Mouse (Mus musculus) hindbrain, embryonic 14.5 days (tissue): ENCODE measurements at regions not wholly inside any gene's neighbourhood (a gene's known extent, or its start where the extent isn't known, plus 50 kb on each side); places are given as distances from the start of the nearest gene placed in this dataset.

Experiments used
- ATAC-seq: fragments of 200-750 bp; cut with Nextera tagmentation; 2 replicates; pipeline ENCODE4 v1.8.0; 2017; ENCODE audit warnings: moderate number of reproducible peaks, mild to moderate bottlenecking, moderate TSS enrichment, moderate library complexity; ENCODE audit not compliant: low FRiP score
- DNase-seq: peaks from one replicate; pipeline ENCODE4 v3.0.0-alpha.2; 2015; ENCODE audit warnings: low spot score
- H3K27ac ChIP-seq: fragments of 300-500 bp; sonication (generic); 2 replicates; pipeline ENCODE4 v1.5.1; 2014; ENCODE audit warnings: mild to moderate bottlenecking, moderate library complexity
- H3K27me3 ChIP-seq: fragments of 300-500 bp; sonication (generic); 2 replicates; pipeline ENCODE4 v1.6.1; 2014; ENCODE audit warnings: mild to moderate bottlenecking, low read length, mixed read lengths; ENCODE audit not compliant: control insufficient read depth, insufficient read depth
- H3K36me3 ChIP-seq: fragments of 300-500 bp; sonication (generic); replicated peaks from 2 replicates; pipeline ENCODE4 v1.6.1; 2014; ENCODE audit not compliant: control insufficient read depth, insufficient read depth
- H3K4me1 ChIP-seq: fragments of 300-500 bp; sonication (generic); replicated peaks from 2 replicates; pipeline ENCODE4 v1.6.1; 2014; ENCODE audit warnings: antibody characterized with exemption, low read length, mixed read lengths; ENCODE audit not compliant: control insufficient read depth, insufficient read depth
- H3K4me2 ChIP-seq: fragments of 300-500 bp; sonication (generic); replicated peaks from 2 replicates; pipeline ENCODE4 v1.6.1; 2014; ENCODE audit warnings: mild to moderate bottlenecking, moderate library complexity
- H3K4me3 ChIP-seq: fragments of 300-500 bp; sonication (generic); replicated peaks from 2 replicates; pipeline ENCODE4 v1.5.1; 2014; ENCODE audit warnings: mild to moderate bottlenecking, low read length
- H3K9ac ChIP-seq: fragments of 300-500 bp; sonication (generic); 2 replicates; pipeline ENCODE4 v1.6.1; 2014
- H3K9me3 ChIP-seq: fragments of 300-500 bp; sonication (generic); 2 replicates; pipeline ENCODE4 v1.6.1; 2016; ENCODE audit warnings: low read length; ENCODE audit not compliant: control insufficient read depth
- WGBS: fragments of 180-500 bp; shearing (Covaris S2); extraction: QIAGEN DNeasy Blood & Tissue Kit; methylation state at CpG from one replicate; pipeline ENCODE4 v1.1.7; 2014; 5-methylcytosine and 5-hydroxymethylcytosine counted together

DNA sequence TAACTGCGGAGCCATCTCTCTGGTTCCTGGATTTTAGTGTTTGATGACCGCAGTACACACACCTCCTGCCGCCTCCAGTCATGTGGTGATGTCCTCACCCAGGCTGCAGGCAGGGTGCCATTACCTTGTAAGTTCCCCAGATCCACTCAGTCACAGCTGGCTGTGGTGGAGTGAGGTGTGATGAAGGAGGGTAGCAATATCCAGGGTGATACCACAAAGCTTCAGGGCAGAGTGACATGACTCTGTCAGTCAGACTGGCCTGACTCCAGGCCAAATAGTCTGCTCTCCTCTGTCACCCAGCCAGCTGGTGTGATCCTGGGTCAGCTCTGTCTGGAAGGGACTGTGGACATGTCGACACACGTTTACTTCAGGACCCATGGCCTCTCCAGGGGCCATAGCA is 183.7 kb downstream of the Utp6 start:
- no peaks in the 10 kb centered on the region for H3K27me3 ChIP-seq
- no peak overlapping the region for H3K9ac ChIP-seq
- H3K4me3 ChIP-seq = no peak overlapping the region
- no peaks in the 10 kb centered on the region for H3K36me3 ChIP-seq
- ATAC-seq (no peak), DNase-seq (no peak)
- peaks cover 9% of the 10 kb centered on the region for H3K4me1 ChIP-seq
- 80% methylated on average over 5 of the region's 5 CpGs for WGBS
- H3K27ac ChIP-seq = no peak overlapping the region
- no peak overlapping the region for H3K4me2 ChIP-seq
- no peaks in the 10 kb centered on the region for H3K9me3 ChIP-seq

DNA sequence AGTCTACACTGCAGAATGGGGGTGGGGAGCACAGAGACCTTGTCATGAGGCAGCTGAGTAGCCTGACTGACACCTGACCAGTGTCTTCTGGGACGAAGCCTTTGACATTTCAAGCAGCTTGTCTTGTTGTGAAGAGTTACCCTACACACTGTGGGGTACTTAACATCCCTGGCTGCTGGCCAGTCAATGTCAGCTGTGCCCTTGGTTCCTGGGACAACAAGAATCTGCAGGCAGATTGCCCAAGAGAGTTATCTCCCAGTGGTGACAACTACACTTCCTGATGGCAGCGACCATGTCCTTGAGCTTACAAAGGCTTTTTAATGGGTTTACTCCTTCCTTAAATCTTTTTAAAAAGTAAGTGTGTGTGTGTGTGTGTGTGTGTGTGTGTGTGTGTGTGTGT is 184.2 kb downstream of the Utp6 start:
- Histone ChIP-seq H3K27ac (no peak overlapping the region), H3K4me2 (no peak overlapping the region), H3K9ac (no peak overlapping the region), H3K4me1 (peaks cover 8% of the 10 kb centered on the region), H3K4me3 (no peak overlapping the region), H3K27me3 (no peaks in the 10 kb centered on the region), H3K9me3 (no peaks in the 10 kb centered on the region), H3K36me3 (no peaks in the 10 kb centered on the region)
- WGBS = 55% methylated on average over 2 of the region's 2 CpGs
- ATAC-seq = no peak
- DNase-seq = peak; percentile 36

DNA sequence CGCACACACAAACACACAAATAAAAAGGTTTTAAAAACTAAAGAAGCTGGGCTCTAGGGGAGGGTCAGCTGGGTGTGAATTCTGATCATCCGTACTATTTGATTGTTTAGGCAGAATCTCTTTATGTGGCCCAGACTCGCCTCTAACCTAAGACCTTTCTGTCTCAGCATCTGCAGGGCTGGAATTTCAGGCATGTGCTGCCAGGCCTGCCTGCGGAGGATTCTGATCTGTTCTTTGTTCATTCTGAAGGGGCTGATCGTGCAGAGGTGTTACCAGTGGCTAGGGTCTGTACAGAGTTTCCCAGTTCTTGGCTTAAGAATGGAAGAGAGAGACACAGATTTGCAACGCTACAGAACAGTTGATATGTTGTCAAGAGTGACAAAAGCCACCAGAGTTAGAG is 185.6 kb downstream of the Rab11fip4 start:
- H3K4me1 ChIP-seq = peaks cover 8% of the 10 kb centered on the region
- no peak overlapping the region for H3K27ac ChIP-seq
- 30% methylated on average over 6 of the region's 6 CpGs for WGBS
- H3K36me3 ChIP-seq = no peaks in the 10 kb centered on the region
- no peaks in the 10 kb centered on the region for H3K27me3 ChIP-seq
- H3K4me2 ChIP-seq = no peak overlapping the region
- no peak overlapping the region for H3K4me3 ChIP-seq
- H3K9me3 ChIP-seq = no peaks in the 10 kb centered on the region
- no peak overlapping the region for H3K9ac ChIP-seq
- DNase-seq (no peak), ATAC-seq (no peak)

DNA sequence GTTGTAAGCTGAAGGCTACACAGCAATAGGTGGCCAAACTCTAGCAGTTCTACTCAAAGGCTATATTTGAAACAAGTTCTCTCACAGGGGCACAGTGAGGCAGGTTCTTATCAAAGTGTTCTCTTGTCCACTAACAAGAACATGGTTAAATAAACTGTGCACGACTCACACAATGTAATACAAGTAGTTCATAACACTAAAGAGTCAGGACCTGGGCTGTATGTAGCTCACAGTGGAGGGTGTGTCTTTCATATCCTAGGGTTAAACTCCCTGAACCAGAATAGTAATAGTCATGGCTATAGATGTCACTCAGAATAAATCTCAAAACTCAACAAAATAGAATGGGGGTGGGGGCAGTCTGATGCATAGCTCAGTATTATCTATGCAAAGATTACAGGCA is 182.7 kb downstream of the Rab11fip4 start:
- Histone ChIP-seq H3K4me3 (no peak overlapping the region), H3K36me3 (no peaks in the 10 kb centered on the region), H3K4me1 (peaks cover 4% of the 10 kb centered on the region; the same call in 1 of the 2 replicates), H3K27me3 (no peaks in the 10 kb centered on the region), H3K4me2 (no peak overlapping the region), H3K9me3 (no peaks in the 10 kb centered on the region), H3K9ac (no peak overlapping the region), H3K27ac (no peak overlapping the region)
- no peak for DNase-seq
- 82% methylated on average over 1 of the region's 1 CpGs for WGBS
- ATAC-seq = no peak

DNA sequence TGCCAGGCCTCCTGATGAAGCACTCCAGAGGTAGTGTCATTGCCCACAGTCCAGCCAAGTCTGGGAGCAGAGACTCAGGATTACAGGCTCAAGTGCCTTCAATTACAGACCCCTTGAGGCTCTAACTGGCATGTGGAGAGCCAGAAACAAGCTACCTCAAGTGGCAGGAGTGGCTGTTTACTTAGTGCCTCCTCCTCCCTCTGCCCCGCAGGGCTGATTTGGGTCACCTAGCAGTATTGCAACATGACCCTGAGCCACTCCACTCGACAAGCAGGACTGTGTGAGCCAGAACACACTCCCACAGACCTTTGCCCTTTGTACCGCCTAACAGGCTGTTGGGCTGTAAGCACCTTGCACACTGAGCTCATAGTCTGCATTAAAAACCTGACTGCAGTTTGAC is 180.4 kb downstream of the Rab11fip4 start:
- no peak for DNase-seq
- no peaks in the 10 kb centered on the region for H3K36me3 ChIP-seq
- no peak overlapping the region for H3K9ac ChIP-seq
- H3K4me3 ChIP-seq = no peak overlapping the region
- 44% methylated on average over 3 of the region's 3 CpGs for WGBS
- no peak overlapping the region for H3K27ac ChIP-seq
- H3K9me3 ChIP-seq = no peaks in the 10 kb centered on the region
- no peak overlapping the region for H3K4me2 ChIP-seq
- no peak for ATAC-seq
- no peaks in the 10 kb centered on the region for H3K4me1 ChIP-seq
- H3K27me3 ChIP-seq = no peaks in the 10 kb centered on the region

DNA sequence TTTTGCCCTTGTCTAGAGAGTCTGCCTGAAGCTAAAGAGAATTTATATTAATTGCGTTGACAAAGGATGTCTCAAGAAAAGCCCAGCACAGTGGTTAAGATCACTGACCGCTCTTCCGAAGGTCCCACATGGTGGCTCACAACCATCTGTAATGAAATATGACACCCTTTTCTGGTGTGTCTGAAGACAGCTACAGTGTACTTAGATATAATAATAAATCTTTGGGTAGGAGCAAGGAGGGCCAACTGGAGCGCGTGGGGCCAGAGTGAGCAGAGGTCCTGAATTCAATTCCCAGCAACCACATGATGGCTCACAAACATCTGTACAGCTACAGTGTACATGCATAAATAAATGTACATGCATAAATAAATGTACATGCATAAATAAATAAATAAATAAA is 176.1 kb downstream of the Rab11fip4 start:
- no peak overlapping the region for H3K27ac ChIP-seq
- no peaks in the 10 kb centered on the region for H3K27me3 ChIP-seq
- no peaks in the 10 kb centered on the region for H3K4me1 ChIP-seq
- no peaks in the 10 kb centered on the region for H3K36me3 ChIP-seq
- H3K4me3 ChIP-seq = no peak overlapping the region
- no peak overlapping the region for H3K4me2 ChIP-seq
- WGBS = 95% methylated on average over 5 of the region's 5 CpGs
- ATAC-seq (no peak), DNase-seq (no peak)
- H3K9ac ChIP-seq = no peak overlapping the region
- H3K9me3 ChIP-seq = no peaks in the 10 kb centered on the region

DNA sequence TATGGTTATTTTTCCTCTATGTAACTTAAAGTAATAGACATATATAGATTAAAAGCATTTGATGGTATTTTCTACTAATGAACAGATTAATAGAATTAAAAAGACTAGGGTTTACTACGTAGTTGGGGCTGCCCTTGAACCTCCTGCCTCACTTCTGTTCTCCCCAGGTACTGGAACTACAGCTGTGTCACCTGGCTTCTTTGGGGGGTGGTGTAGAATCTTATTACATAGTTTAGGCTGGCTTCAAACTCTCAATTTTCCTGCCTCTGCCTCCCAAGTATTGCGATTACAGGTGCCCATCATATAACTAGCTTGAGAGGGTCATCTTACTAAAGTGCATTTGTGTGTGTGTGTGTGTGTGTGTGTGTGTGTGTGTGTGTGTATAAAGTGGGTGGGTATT is 175.0 kb downstream of the Rab11fip4 start:
- Histone ChIP-seq H3K27me3 (no peaks in the 10 kb centered on the region), H3K4me3 (no peak overlapping the region), H3K36me3 (no peaks in the 10 kb centered on the region), H3K9me3 (no peaks in the 10 kb centered on the region), H3K27ac (no peak overlapping the region), H3K9ac (no peak overlapping the region), H3K4me2 (no peak overlapping the region), H3K4me1 (no peaks in the 10 kb centered on the region)
- no peak for ATAC-seq
- no peak for DNase-seq
- WGBS = 93% methylated on average over 2 of the region's 2 CpGs

DNA sequence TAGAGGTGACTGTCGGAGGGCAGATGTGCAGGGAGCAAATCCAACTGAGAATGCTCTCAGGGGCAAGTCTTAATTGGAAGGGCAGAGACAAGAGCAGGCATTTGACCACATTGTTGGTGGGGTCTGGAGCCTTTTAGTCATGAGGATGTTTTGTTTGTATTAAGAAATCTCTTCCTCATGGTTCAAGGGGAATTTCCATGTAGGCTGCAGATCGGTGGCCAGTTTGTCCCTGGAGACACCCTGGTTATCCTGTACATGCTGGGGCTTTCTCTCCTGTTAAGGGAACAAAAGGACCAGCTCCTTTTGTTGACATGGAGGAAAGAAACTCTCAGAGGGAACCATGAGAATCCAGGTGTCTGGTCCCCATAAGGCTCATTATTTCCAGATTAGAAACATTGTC is 174.4 kb downstream of the Rab11fip4 start:
- no peak for ATAC-seq

DNA sequence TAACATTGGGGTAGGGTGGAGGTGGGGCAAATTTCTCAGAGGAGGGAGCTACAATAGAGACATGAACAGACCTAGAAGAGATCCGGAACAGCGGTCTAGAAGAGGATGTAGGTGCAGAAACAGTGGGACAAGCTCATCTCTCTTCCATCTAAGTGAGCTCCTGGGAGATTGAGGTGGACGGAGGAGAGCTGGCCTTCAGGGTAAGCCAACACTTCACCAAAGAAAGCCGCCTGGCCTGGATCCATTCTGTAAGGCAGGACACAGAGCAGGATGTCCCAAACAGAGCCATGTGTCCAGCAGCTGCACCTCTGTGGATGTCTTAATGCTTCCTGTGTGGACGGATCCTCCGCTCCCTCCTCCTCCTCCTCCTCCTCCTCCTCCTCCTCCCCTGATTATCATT is 173.0 kb downstream of the Rab11fip4 start:
- H3K27me3 ChIP-seq = no peaks in the 10 kb centered on the region
- H3K9ac ChIP-seq = no peak overlapping the region
- no peaks in the 10 kb centered on the region for H3K4me1 ChIP-seq
- DNase-seq (no peak), ATAC-seq (no peak)
- H3K9me3 ChIP-seq = no peaks in the 10 kb centered on the region
- no peaks in the 10 kb centered on the region for H3K36me3 ChIP-seq
- H3K4me2 ChIP-seq = no peak overlapping the region
- no peak overlapping the region for H3K27ac ChIP-seq
- no peak overlapping the region for H3K4me3 ChIP-seq
- WGBS = 84% methylated on average over 6 of the region's 6 CpGs

More for the DNA sequence above, 174.4 kb downstream of the Rab11fip4 start:
- H3K4me2 ChIP-seq = no peak overlapping the region
- H3K27ac ChIP-seq = no peak overlapping the region
- H3K4me3 ChIP-seq = no peak overlapping the region
- 47% methylated on average over 2 of the region's 2 CpGs for WGBS
- H3K9ac ChIP-seq = no peak overlapping the region
- H3K36me3 ChIP-seq = no peaks in the 10 kb centered on the region
- no peaks in the 10 kb centered on the region for H3K27me3 ChIP-seq
- no peak for DNase-seq
- no peaks in the 10 kb centered on the region for H3K4me1 ChIP-seq
- H3K9me3 ChIP-seq = no peaks in the 10 kb centered on the region

DNA sequence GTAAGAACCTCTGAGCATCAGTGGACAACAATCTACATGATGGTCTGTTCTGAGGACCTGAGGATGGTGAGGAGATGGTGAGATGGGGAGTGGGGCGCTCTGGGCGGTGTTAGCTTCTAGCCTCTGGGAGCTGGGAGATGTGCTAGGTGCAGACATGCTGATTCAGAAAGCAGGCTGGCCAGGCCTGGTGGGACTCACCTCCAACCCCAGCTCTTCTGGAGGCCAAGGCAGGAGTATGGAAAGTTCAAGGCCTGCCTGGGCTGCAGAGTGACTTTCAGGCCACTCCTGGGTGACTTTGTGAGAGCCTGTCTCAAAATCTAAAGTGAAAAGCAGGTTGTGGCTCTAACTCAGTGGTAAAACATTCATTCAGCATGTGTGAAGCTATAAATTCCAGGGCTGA is 171.6 kb downstream of the Rab11fip4 start:
- H3K27ac ChIP-seq = no peak overlapping the region
- no peak for ATAC-seq
- H3K4me3 ChIP-seq = no peak overlapping the region
- H3K9me3 ChIP-seq = no peaks in the 10 kb centered on the region
- no peaks in the 10 kb centered on the region for H3K4me1 ChIP-seq
- DNase-seq = no peak
- no peak overlapping the region for H3K9ac ChIP-seq
- no peaks in the 10 kb centered on the region for H3K36me3 ChIP-seq
- H3K4me2 ChIP-seq = no peak overlapping the region
- H3K27me3 ChIP-seq = no peaks in the 10 kb centered on the region
- WGBS = 95% methylated on average over 2 of the region's 2 CpGs
